Mouse (Mus musculus): Measurements from ENCODE around the gene Ppp1r1a.

DNA sequence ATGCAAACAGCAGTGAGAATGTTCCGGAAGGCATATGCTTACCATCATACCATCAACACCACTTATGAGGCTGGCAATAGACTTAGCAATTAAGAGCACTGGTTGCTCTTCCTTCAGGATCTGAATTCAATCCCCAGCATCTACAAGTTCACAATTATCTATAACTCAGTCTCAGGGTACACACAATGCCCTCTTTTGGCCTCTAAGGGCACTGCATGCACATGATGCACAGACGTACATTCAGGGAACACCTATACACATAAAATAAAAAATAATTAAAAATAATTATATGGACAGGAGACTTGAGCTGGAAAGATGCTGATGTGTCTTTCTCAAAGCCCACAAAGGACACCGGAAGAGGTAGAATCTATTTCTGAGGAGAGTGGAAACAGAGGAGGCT lies 10.2 kb upstream of the Ppp1r1a start:
- TF ChIP-seq CTCF (IDR thresholded peaks at IDR 0.05), result peak; percentile 21; the same call in 1 of the 2 replicates
- TF ChIP-seq POLR2A (IDR thresholded peaks at IDR 0.05; ENCODE audit: insufficient read depth, low read depth, low read length), result no peak
- no peak for TF ChIP-seq EP300 (IDR thresholded peaks at IDR 0.05; ENCODE audit: insufficient read depth, low read depth, low read length)

All from heart, adult 2 months (tissue).